Mouse (Mus musculus) right cerebral cortex, postnatal 4 days (tissue): Measurements from ENCODE around the gene Resf1.
A peak's percentile ranks its signal among the peaks of the same experiment; 100 is the strongest.
"Not testable (repeated sequence)": the region's sequence is repeated elsewhere in the genome, so short reads cannot be mapped to it uniquely, and the experiment has no call there.

ENCODE experiments used
- DNase-seq: peaks from one replicate; pipeline ENCODE4 v3.0.0-alpha.2; 2022

Gene Resf1

DNA sequence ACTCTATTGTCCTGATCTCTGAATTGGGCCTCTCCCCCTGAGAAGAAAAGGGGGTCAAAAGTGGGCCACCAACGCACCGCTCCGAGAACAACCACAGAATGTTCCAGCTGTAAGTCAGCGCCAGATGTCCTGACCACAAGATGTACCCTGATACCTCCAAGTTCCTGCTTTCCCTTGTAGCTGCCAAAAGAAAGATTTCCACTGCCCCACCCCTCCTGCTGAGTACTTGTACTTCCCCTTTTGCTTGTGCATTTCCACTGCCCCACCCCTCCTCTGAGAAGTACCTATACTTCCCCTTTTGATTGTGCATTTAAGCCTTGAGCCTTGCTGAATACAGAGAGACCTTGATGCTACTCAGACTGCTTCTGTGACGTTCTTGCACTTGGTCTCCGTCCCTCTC, 39.0 kb downstream of the Resf1 start:
- not testable (repeated sequence) for DNase-seq

DNA sequence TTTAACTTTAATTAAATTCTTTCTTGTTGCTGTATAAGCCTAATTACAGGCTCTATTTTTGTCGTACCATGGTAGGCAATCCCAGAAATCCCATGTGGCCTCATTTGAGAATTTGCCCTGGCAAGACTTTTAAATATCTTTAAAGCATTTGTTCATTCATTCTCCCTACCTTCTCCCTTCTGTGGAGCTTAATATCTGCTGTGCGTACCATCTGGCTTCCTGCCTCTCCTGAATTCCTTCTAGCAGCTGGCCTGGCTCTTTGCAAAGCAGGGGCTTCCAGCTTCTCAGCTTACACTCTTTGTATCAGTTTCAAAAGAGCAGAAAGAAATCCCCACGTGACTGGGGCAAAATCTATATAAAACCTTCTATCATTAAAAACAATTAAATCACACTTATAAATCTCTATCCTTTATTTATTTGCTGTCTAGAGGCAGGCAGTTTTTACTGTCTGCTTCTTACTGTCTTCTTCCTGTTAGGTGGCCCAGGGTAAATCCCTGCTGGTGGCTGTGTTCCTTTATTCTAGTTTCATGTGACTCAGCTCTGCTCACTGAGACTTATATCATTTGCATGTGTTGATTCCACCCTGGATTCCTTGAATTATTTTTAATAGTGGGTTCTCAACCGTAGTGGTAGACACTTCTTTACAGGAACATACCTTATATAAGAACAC, 45.7 kb downstream of the Resf1 start:
- DNase-seq, result no peak

DNA sequence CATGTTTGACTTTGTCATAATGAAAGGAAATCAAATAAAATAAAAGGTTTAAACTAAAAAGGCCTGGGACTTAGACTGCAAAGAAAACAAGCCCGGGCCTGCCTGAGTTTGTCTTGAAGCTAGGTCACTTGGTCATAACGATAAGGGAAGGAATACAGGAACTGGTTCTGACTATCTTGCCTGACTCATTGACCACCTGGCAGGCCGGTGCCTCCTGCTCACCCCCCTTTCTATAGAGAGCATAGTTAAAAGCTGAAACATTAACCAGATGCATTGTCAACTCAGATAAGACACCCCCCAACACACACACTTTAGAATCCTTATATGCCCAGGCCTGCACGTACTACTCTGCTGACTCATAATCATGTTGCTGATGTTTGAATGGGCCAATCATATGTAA, 46.6 kb downstream of the Resf1 start:
- DNase-seq, result not testable (repeated sequence)

DNA sequence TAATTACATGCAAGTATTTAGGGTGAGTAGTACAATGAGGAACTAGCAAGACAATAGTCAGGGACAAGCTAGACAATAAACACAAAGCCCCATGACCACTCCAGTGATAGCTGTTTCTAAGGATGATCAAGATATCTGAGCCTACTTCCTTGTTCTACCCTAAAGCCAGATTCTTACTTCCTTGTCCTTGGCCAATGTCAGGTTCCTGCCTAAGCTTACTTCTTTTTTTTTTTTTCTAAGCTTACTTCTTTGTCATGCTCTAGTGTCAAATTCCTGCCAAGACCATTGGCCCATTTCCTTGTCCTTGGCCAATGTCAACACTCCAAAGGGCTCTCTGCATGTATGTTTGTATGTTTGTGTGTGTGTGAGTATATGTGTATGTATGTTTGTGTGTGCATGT, 47.9 kb downstream of the Resf1 start:
- no peak for DNase-seq

DNA sequence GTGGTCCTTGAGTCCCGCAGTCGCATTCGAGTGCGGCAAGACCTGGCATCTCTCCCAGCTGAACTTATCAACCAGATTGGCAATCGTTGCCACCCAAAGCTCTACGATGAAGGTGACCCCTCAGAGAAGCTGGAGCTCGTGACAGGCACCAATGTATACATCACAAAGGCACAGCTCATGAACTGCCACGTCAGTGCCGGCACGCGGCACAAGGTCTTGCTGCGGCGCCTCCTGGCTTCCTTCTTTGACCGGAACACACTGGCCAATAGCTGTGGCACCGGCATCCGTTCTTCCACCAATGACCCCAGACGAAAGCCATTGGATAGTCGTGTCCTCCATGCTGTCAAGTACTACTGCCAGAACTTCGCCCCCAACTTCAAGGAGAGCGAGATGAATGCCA, 53.3 kb downstream of the Resf1 start:
- not testable (repeated sequence) for DNase-seq

DNA sequence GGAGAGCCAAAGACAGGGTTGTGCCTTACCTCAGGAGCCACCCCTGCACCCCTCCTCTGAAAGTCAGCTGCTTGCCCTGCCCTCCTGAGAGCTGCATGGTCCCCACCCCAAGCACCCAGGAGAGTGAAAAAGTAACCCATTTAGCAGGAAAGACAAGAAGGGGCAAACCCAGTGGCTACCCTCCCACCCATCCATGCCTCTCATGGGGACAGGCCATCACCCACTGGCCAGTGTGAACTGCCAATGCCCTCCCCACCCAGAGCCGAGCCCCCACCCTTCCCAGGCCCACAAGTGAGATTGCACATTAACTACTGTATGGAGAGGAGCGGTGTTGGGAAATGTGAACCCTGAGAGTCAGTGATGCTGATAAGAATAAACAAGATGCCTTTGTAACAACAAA, 56.8 kb downstream of the Resf1 start:
- not testable (repeated sequence) for DNase-seq

DNA sequence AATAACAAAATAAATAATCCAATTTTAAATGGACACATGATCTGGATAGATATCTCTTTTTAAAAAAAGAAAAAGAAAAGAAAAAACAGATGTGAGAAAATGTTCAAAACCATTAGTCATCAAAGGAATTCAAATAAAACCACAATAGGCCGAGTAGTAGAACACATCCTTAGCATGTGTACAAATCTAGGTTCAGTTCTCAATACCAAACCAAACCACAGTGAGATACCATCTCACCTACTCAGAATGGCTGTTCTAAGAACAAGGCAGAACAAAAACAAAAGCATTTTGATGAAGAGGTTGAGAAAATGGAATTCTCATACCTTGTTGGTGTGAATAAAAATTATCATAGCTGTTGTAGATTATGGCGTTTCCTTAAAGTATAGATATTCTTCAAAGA, 57.2 kb downstream of the Resf1 start:
- no peak for DNase-seq

DNA sequence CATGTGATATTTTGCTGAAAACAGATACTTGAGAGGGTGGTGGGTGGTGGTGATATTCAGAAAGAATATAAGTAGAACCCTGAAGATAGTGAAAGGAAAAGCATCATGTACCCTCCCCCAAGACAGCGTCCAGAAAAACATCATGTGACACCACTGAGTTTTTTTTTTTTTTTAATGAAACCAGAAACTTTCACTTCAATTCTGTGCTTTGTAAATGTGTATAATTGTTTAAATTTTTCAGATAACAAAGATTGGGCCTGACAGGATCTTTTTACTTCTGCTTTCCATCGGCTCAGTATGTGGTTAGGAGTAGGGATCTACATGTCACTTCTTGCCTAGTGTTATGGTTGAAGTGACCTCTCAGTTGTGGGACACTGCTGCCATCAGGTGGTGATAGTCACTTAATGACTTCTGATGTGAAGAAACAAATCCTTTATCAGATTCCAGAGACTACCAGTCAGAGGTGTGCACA, 65.8 kb downstream of the Resf1 start:
- DNase-seq, result peak; percentile 20

DNA sequence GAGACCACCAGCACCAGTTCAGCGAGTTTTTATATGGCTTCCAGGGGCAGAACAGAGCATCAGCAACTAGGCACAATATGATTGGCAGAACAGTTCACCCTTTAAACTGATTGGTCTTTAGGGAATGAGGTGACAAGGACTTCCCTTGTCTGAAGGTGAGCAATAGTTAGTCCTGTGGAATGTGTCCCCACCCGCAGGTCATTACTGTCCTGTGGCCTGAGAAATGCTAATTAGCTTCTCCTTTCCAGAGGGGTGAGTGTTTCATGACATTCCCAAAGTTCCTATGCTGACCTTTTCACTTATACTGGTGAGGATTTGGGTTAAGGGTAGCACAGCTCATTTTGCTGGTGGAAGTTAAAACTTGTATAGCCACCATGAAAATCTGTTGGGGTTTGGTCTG, 74.3 kb downstream of the Resf1 start:
- no peak for DNase-seq
